Mouse (Mus musculus): ENCODE results near the gene 9130409I23Rik.
"Not testable (repeated sequence)": the region's sequence is repeated elsewhere in the genome, so short reads cannot be mapped to it uniquely, and the experiment has no call there.

The 9130409I23Rik gene

GRCm38 (mm10) chr1:181022265-181022664, 28.8 kb upstream of the 9130409I23Rik start:
- in situ Hi-C loops (cut with MboI, MseI): loop anchor here in 1 of 2 experiments (5.0 kb wide), 1 partner anchor 35 kb away; no protein-coding TSS in a partner anchor

- in situ Hi-C loops (cut with MboI, MseI): not testable (repeated sequence)
Measured at GRCm38 (mm10) chr1:181035015-181035778, 15.8 kb upstream of the 9130409I23Rik start.

- in situ Hi-C loops (cut with MboI, MseI): no loop called here
Measured at GRCm38 (mm10) chr1:181037623-181038022, 13.4 kb upstream of the 9130409I23Rik start.

- in situ Hi-C loops (cut with MboI, MseI): no loop called here
Measured at GRCm38 (mm10) chr1:181039652-181040051, 11.4 kb upstream of the 9130409I23Rik start.

- in situ Hi-C loops (cut with MboI, MseI): no loop called here
Measured at GRCm38 (mm10) chr1:181047520-181047919, 3.5 kb upstream of the 9130409I23Rik start.

GRCm38 (mm10) chr1:181049328-181049842, 1.7 kb upstream of the 9130409I23Rik start:
- in situ Hi-C loops (cut with MboI, MseI): no loop called here

- in situ Hi-C loops (cut with MboI, MseI): no loop called here
Measured at GRCm38 (mm10) chr1:181052898-181053297, 1.9 kb downstream of the 9130409I23Rik start.

- in situ Hi-C loops (cut with MboI, MseI): no loop called here
Measured at GRCm38 (mm10) chr1:181061784-181062485, 10.9 kb downstream of the 9130409I23Rik start.

GRCm38 (mm10) chr1:181063991-181064390, 13.0 kb downstream of the 9130409I23Rik start:
- in situ Hi-C loops (cut with MboI, MseI): no loop called here

- in situ Hi-C loops (cut with MboI, MseI): no loop called here
Measured at GRCm38 (mm10) chr1:181064648-181065047, 13.6 kb downstream of the 9130409I23Rik start.

GRCm38 (mm10) chr1:181068344-181068743, 17.3 kb downstream of the 9130409I23Rik start:
- in situ Hi-C loops (cut with MboI, MseI): no loop called here

- in situ Hi-C loops (cut with MboI, MseI): no loop called here
Measured at GRCm38 (mm10) chr1:181069671-181070070, 18.6 kb downstream of the 9130409I23Rik start.

- in situ Hi-C loops (cut with MboI, MseI): no loop called here
Measured at GRCm38 (mm10) chr1:181073075-181073474, 22.0 kb downstream of the 9130409I23Rik start.

- in situ Hi-C loops (cut with MboI, MseI): no loop called here
Measured at GRCm38 (mm10) chr1:181084021-181084420, 33.0 kb downstream of the 9130409I23Rik start.

- in situ Hi-C loops (cut with MboI, MseI): no loop called here
Measured at GRCm38 (mm10) chr1:181090048-181090447, 39.0 kb downstream of the 9130409I23Rik start.

Data from T-helper 17 cell (primary cell).